Mouse (Mus musculus) stomach, embryonic 14.5 days (tissue): Measurements from ENCODE around the gene Slc28a3. TPM values are rescaled to one million over a fixed set of nuclear protein-coding genes. Genes with fewer than 3 reads are reported as not detected.

Source experiments
- ATAC-seq: fragments of 200-750 bp; cut with Nextera tagmentation; 2 replicates; pipeline ENCODE4 v1.8.0; 2017; ENCODE audit warnings: low read depth, moderate TSS enrichment; ENCODE audit not compliant: insufficient number of reproducible peaks, insufficient read depth, low FRiP score
- H3K27ac ChIP-seq: fragments of 300-500 bp; sonication (generic); 2 replicates; pipeline ENCODE4 v1.5.1; 2014; ENCODE audit warnings: mild to moderate bottlenecking, low read length, moderate library complexity, mixed read lengths
- H3K27me3 ChIP-seq: fragments of 300-500 bp; sonication (generic); 2 replicates; pipeline ENCODE4 v1.6.1; 2014; ENCODE audit warnings: low read length, control low read depth, mixed read lengths; ENCODE audit not compliant: control insufficient read depth, insufficient read depth
- H3K36me3 ChIP-seq: fragments of 300-500 bp; sonication (generic); 2 replicates; pipeline ENCODE4 v1.6.1; 2014; ENCODE audit warnings: mild to moderate bottlenecking, control low read depth, low read length, moderate library complexity, mixed read lengths; ENCODE audit not compliant: control insufficient read depth, insufficient read depth
- H3K4me1 ChIP-seq: fragments of 300-500 bp; sonication (generic); 2 replicates; pipeline ENCODE4 v1.6.1; 2014; ENCODE audit warnings: low read length, control low read depth, mixed read lengths; ENCODE audit not compliant: control insufficient read depth, insufficient read depth
- H3K4me2 ChIP-seq: fragments of 300-500 bp; sonication (generic); replicated peaks from 2 replicates; pipeline ENCODE4 v1.6.1; 2014; ENCODE audit warnings: low read depth, low read length, control low read depth
- H3K4me3 ChIP-seq: fragments of 300-500 bp; sonication (generic); 2 replicates; pipeline ENCODE4 v1.5.1; 2014; ENCODE audit warnings: low read depth, low read length, control low read depth
- H3K9ac ChIP-seq: fragments of 300-500 bp; sonication (generic); replicated peaks from 2 replicates; pipeline ENCODE4 v1.6.1; 2014; ENCODE audit warnings: low read depth, mild to moderate bottlenecking, control low read depth, low read length, moderate library complexity, mixed read lengths
- H3K9me3 ChIP-seq: fragments of 300-500 bp; sonication (generic); 2 replicates; pipeline ENCODE4 v1.6.1; 2016; ENCODE audit warnings: low read depth, low read length, control low read depth; ENCODE audit not compliant: control insufficient read depth
- whole genome bisulfite sequencing: fragments of 180-500 bp; shearing (Covaris S2); extraction: QIAGEN DNeasy Blood & Tissue Kit; methylation state at CpG from one replicate; pipeline ENCODE4 v1.1.7; 2014; 5-methylcytosine and 5-hydroxymethylcytosine counted together
- polyA plus RNA-seq: library from polyadenylated mRNA; unstranded; fragments of >200 nt; fragmentation: Nextera tagmentation; extraction: Ambion mirVana; gene quantifications from 2 replicates; pipeline ENCODE4 v1.2.1, GENCODE M21; 2014

Gene Slc28a3
- 0.29 and 0.45 TPM in 2 replicates for polyA plus RNA-seq

- H3K4me2 ChIP-seq: no peak within 1 kb of the TSS
- H3K9ac ChIP-seq: no peak within 1 kb of the TSS
- no peaks in the 10 kb centered on the region for H3K36me3 ChIP-seq
- H3K4me3 ChIP-seq: no peak within 1 kb of the TSS
- no peak within 1 kb of the TSS for H3K27ac ChIP-seq
- 17% methylated on average over 12 of the region's 12 CpGs for WGBS
- H3K9me3 ChIP-seq: no peaks in the 10 kb centered on the region
- no peaks in the 10 kb centered on the region for H3K27me3 ChIP-seq
- ATAC-seq: no peak
- 0 out of 2 replicates have a peak, but pooled peaks cover 3% of the 10 kb centered on the region for H3K4me1 ChIP-seq
Observed at GRCm38 (mm10) chr13:58610716-58611115, at the start of gene Slc28a3. TSS of gene Slc28a3 (minus strand) at chr13:58610877.

GRCm38 (mm10) chr13:58657987-58658386 is 47.3 kb upstream of the Slc28a3 start:
- H3K4me3 ChIP-seq: no peak overlapping the region
- no peaks in the 10 kb centered on the region for H3K36me3 ChIP-seq
- no peaks in the 10 kb centered on the region for H3K27me3 ChIP-seq
- WGBS: 38% methylated on average over 9 of the region's 9 CpGs
- H3K27ac ChIP-seq: no peak overlapping the region
- ATAC-seq: no peak
- H3K4me2 ChIP-seq: no peak overlapping the region
- no peaks in the 10 kb centered on the region for H3K9me3 ChIP-seq
- no peak overlapping the region for H3K9ac ChIP-seq
- H3K4me1 ChIP-seq: no peaks in the 10 kb centered on the region

GRCm38 (mm10) chr13:58656885-58657284 is 46.2 kb upstream of the Slc28a3 start:
- Histone ChIP-seq H3K9ac (no peak overlapping the region), H3K4me1 (no peaks in the 10 kb centered on the region), H3K4me3 (no peak overlapping the region), H3K27me3 (no peaks in the 10 kb centered on the region), H3K4me2 (no peak overlapping the region), H3K36me3 (no peaks in the 10 kb centered on the region), H3K9me3 (no peaks in the 10 kb centered on the region), H3K27ac (no peak overlapping the region)
- WGBS: 86% methylated on average over 3 of the region's 3 CpGs
- no peak for ATAC-seq

GRCm38 (mm10) chr13:58655552-58655951 is 44.9 kb upstream of the Slc28a3 start:
- Histone ChIP-seq H3K4me3 (no peak overlapping the region), H3K4me1 (no peaks in the 10 kb centered on the region), H3K9ac (no peak overlapping the region), H3K36me3 (no peaks in the 10 kb centered on the region), H3K9me3 (no peaks in the 10 kb centered on the region), H3K27me3 (no peaks in the 10 kb centered on the region), H3K27ac (no peak overlapping the region), H3K4me2 (no peak overlapping the region)
- WGBS: 75% methylated on average over 10 of the region's 10 CpGs
- ATAC-seq: no peak

DNA sequence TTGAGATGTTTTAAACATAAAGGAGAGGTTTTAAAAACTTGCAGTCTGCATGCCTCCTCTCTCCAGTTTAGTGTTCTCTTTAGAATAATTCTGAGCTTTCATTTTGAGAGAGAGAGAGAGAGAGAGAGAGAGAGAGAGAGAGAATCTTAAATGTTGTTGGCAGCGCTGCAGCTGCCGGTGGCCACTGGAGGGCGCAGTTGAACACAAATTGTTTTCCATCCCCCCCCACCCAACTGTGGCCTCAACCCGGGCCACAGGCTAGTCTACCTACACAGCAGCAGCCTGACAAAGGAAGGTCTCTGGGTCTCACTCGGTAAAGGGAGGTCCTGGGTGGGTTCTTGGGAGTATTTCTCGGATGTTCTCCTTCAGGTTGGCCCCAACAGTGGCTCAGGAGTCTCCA is 29.7 kb upstream of the Slc28a3 start:
- Histone ChIP-seq H3K9me3 (no peaks in the 10 kb centered on the region), H3K27ac (no peak overlapping the region), H3K4me3 (no peak overlapping the region), H3K27me3 (no peaks in the 10 kb centered on the region), H3K4me2 (no peak overlapping the region), H3K36me3 (no peaks in the 10 kb centered on the region), H3K4me1 (no peaks in the 10 kb centered on the region), H3K9ac (no peak overlapping the region)
- ATAC-seq: no peak
- WGBS: 14% methylated on average over 6 of the region's 6 CpGs

DNA sequence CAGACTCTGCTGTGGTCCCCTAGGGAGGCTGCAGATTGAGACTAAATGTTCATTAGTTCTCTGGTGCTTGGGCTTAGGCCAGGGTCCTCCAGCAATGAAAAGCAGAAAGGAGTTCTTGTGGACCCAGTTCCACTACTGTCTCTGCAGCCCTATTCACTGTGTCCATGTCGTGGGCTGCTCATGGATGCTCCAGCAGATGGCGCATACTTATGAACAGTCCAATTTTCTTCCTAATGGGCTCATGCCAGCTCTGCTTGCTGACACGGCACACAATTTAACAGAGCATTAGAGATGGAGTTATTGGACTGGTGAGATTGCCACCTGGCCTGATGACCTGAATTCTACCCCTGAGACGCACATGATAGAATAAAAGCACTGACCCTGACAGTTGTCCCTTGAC is 28.3 kb upstream of the Slc28a3 start:
- Histone ChIP-seq H3K9me3 (no peaks in the 10 kb centered on the region), H3K4me3 (no peak overlapping the region), H3K9ac (no peak overlapping the region), H3K4me1 (no peaks in the 10 kb centered on the region), H3K27me3 (no peaks in the 10 kb centered on the region), H3K36me3 (no peaks in the 10 kb centered on the region), H3K27ac (no peak overlapping the region), H3K4me2 (no peak overlapping the region)
- ATAC-seq: no peak
- 39% methylated on average over 4 of the region's 4 CpGs for WGBS

- no peaks in the 10 kb centered on the region for H3K36me3 ChIP-seq
- no peaks in the 10 kb centered on the region for H3K4me1 ChIP-seq
- no peak overlapping the region for H3K9ac ChIP-seq
- no peaks in the 10 kb centered on the region for H3K27me3 ChIP-seq
- H3K9me3 ChIP-seq: no peaks in the 10 kb centered on the region
- H3K27ac ChIP-seq: no peak overlapping the region
- ATAC-seq: no peak
- no peak overlapping the region for H3K4me3 ChIP-seq
- H3K4me2 ChIP-seq: no peak overlapping the region
- WGBS: 14% methylated on average over 13 of the region's 13 CpGs
Observed at GRCm38 (mm10) chr13:58637360-58638002, 26.8 kb upstream of the Slc28a3 start.

- WGBS: 35% methylated on average over 4 of the region's 4 CpGs
Observed at GRCm38 (mm10) chr13:58633887-58634286, 23.2 kb upstream of the Slc28a3 start.

DNA sequence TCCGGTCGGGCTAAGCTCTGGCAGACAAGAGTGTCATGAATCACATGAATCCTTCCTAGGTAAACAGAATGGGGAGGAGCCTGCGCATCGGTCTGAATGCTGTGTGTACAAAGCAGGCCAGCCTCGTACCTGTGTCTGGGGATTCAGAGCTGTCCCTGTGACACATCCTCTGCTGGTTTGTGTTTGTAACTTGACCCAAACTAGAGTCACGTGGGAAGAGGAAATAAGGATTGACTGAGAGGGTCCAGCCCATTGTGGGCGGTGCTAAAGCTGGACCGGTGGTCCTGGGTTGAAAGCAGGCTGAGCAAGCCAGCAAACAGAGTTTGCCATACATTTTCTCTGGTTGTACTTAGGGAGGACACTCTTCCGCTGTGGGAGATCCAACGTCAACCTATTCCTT is 20.1 kb upstream of the Slc28a3 start:
- no peaks in the 10 kb centered on the region for H3K4me1 ChIP-seq

More at GRCm38 (mm10) chr13:58633887-58634286, 23.2 kb upstream of the Slc28a3 start:
- no peak overlapping the region for H3K4me3 ChIP-seq
- H3K4me1 ChIP-seq: no peaks in the 10 kb centered on the region
- H3K4me2 ChIP-seq: no peak overlapping the region
- no peaks in the 10 kb centered on the region for H3K36me3 ChIP-seq
- no peak for ATAC-seq
- no peaks in the 10 kb centered on the region for H3K27me3 ChIP-seq
- H3K9me3 ChIP-seq: no peaks in the 10 kb centered on the region
- H3K9ac ChIP-seq: no peak overlapping the region
- no peak overlapping the region for H3K27ac ChIP-seq

More for the DNA sequence above, 20.1 kb upstream of the Slc28a3 start:
- Histone ChIP-seq H3K9ac (no peak overlapping the region), H3K4me2 (no peak overlapping the region), H3K4me3 (no peak overlapping the region), H3K27me3 (no peaks in the 10 kb centered on the region), H3K36me3 (no peaks in the 10 kb centered on the region), H3K9me3 (no peaks in the 10 kb centered on the region), H3K27ac (no peak overlapping the region)
- 35% methylated on average over 10 of the region's 10 CpGs for WGBS
- no peak for ATAC-seq
